Mouse (Mus musculus) gastrocnemius, adult 8-10 months (tissue): ENCODE data around the gene Cby3. TPM values are rescaled to one million over a fixed set of nuclear protein-coding genes. Genes with fewer than 3 reads are reported as not detected.
"Not testable (repeated sequence)": the region's sequence is repeated elsewhere in the genome, so short reads cannot be mapped to it uniquely, and the experiment has no call there.

Source experiments
- DNase-seq, 2 experiments: peaks; one replicate each; pipeline ENCODE4 v3.0.0; 2022; ENCODE audit warnings: low spot score in 2 of 2
- total RNA-seq, 4 experiments: library from RNA; stranded (reverse); gene quantifications; 2 replicates each; pipeline ENCODE4 v1.2.4; 2022

The Cby3 gene
- total RNA-seq, 4 experiments from 2014 or later: not detected

GRCm38 (mm10) chr11:50361282-50361681 is 7.0 kb downstream of the Cby3 start:
- not testable (repeated sequence) for DNase-seq

- DNase-seq: peak; percentile 45 to 64
These were observed 10.3 kb downstream of the Cby3 start for GRCm38 (mm10) chr11:50364548-50364947.

GRCm38 (mm10) chr11:50365322-50365721 is 11.1 kb downstream of the Cby3 start:
- DNase-seq: no peak

- no peak for DNase-seq
These were observed 13.3 kb downstream of the Cby3 start for GRCm38 (mm10) chr11:50367531-50367930.

- no peak for DNase-seq
These were observed 15.2 kb downstream of the Cby3 start for GRCm38 (mm10) chr11:50369360-50369911.

- DNase-seq: no peak
These were observed 16.7 kb downstream of the Cby3 start for GRCm38 (mm10) chr11:50370969-50371368.

GRCm38 (mm10) chr11:50371399-50371841 is 17.2 kb downstream of the Cby3 start:
- peak in 1 of 2 experiments; percentile 23 for DNase-seq

GRCm38 (mm10) chr11:50371911-50372310 is 17.6 kb downstream of the Cby3 start:
- no peak for DNase-seq

- DNase-seq: no peak
These were observed 18.8 kb downstream of the Cby3 start for GRCm38 (mm10) chr11:50373086-50373485.

GRCm38 (mm10) chr11:50373621-50374020 is 19.4 kb downstream of the Cby3 start:
- DNase-seq: no peak

- no peak for DNase-seq
These were observed 20.2 kb downstream of the Cby3 start for GRCm38 (mm10) chr11:50374286-50375015.

GRCm38 (mm10) chr11:50375421-50375820 is 21.2 kb downstream of the Cby3 start:
- no peak for DNase-seq

GRCm38 (mm10) chr11:50376156-50376790 is 22.0 kb downstream of the Cby3 start:
- DNase-seq: no peak

GRCm38 (mm10) chr11:50376911-50377891 is 22.9 kb downstream of the Cby3 start, which contains the start of gene Hnrnph1:
TSS of gene Hnrnph1 (plus strand) at chr11:50376990.
- peak; percentile 98 for DNase-seq

- DNase-seq: peak; percentile 78 to 83
These were observed 23.8 kb downstream of the Cby3 start for GRCm38 (mm10) chr11:50377892-50378684.

GRCm38 (mm10) chr11:50379023-50379752 is 24.9 kb downstream of the Cby3 start:
- no peak for DNase-seq

- DNase-seq: no peak
These were observed 27.0 kb downstream of the Cby3 start for GRCm38 (mm10) chr11:50381311-50381710.

GRCm38 (mm10) chr11:50387167-50387679 is 33.0 kb downstream of the Cby3 start:
- DNase-seq: no peak

- DNase-seq: no peak
These were observed 33.4 kb downstream of the Cby3 start for GRCm38 (mm10) chr11:50387697-50388096.
